In genomic region chr1:193242863-193243262, GRCm38 (mm10) we compare ENCODE assay signal across 14 mouse cellular contexts. TPM values are rescaled to one million over a fixed set of nuclear protein-coding genes. Genes with fewer than 3 reads are reported as not detected.
DNase-seq lines count a peak whose midpoint lies in the region; ATAC-seq lines count a peak whose summit lies in the region.
"Had no signal": no experiment of that assay in that cellular context is flagged by ENCODE, and none has a peak within 500 bp of the region (broad histone marks: within the 10 kb centered on the region; RNA-seq: fewer than 3 reads in every experiment).

No protein-coding gene starts in this region.

- DNase-seq in cerebellum, adult 9-11 months, result peak; percentile 33
- no peak for DNase-seq in cerebellum, adult 11-12 months
- DNase-seq in heart, postnatal 36 days, result no peak
- DNase-seq in 416B (ENCODE audit: low read depth), result peak; percentile 41
- DNase-seq in lung, postnatal 4 days, result peak; percentile 34 to 37
- DNase-seq in frontal cortex, postnatal 10 days (ENCODE audit: low spot score in 2 of 2), result no peak
- no peak for DNase-seq in midbrain, embryonic 10.5 days (ENCODE audit: low spot score)
- DNase-seq: kidney, adult 8-10 months had no signal

- peak overlapping the region; percentile 85 for H3K27ac ChIP-seq in heart, embryonic 13.5 days (replicated peaks)
- no peak overlapping the region for H3K27ac ChIP-seq in midbrain, embryonic 10.5 days (replicated peaks)
- H3K27ac ChIP-seq: hindbrain, embryonic 13.5 days had no signal

- no peak overlapping the region for H3K4me2 ChIP-seq in heart, embryonic 13.5 days
- H3K4me2 ChIP-seq: hindbrain, embryonic 13.5 days; limb, embryonic 15.5 days; midbrain, embryonic 11.5 days had no signal

- H3K4me3 ChIP-seq in heart, embryonic 13.5 days, result no peak overlapping the region
- no peak overlapping the region for H3K4me3 ChIP-seq in midbrain, embryonic 10.5 days
- H3K4me3 ChIP-seq: hindbrain, embryonic 13.5 days; limb, embryonic 15.5 days had no signal

- no peaks in the 10 kb centered on the region for H3K36me3 ChIP-seq in heart, embryonic 13.5 days
- no peaks in the 10 kb centered on the region for H3K36me3 ChIP-seq in midbrain, embryonic 10.5 days
- H3K36me3 ChIP-seq: hindbrain, embryonic 13.5 days; limb, embryonic 15.5 days had no signal

- ATAC-seq in heart, embryonic 13.5 days (ENCODE audit: extremely low read depth, insufficient number of reproducible peaks, low FRiP score, low TSS enrichment), result no peak

- 62% methylated on average over 4 of the region's 4 CpGs for WGBS in heart, embryonic 13.5 days
- 58% methylated on average over 4 of the region's 4 CpGs for WGBS in midbrain, embryonic 10.5 days

- H3K27me3 ChIP-seq in heart, embryonic 13.5 days (replicated peaks), result no peaks in the 10 kb centered on the region
- no peaks in the 10 kb centered on the region for H3K27me3 ChIP-seq in midbrain, embryonic 10.5 days (ENCODE audit: low read depth, poor library complexity, severe bottlenecking)
- H3K27me3 ChIP-seq: hindbrain, embryonic 13.5 days; limb, embryonic 15.5 days had no signal

- H3K4me1 ChIP-seq in heart, embryonic 13.5 days, result peaks cover 21% of the 10 kb centered on the region
- no peaks in the 10 kb centered on the region; the same call in 1 of the 2 replicates for H3K4me1 ChIP-seq in midbrain, embryonic 10.5 days
- H3K4me1 ChIP-seq: hindbrain, embryonic 13.5 days; limb, embryonic 15.5 days had no signal

- no peak overlapping the region for H3K9ac ChIP-seq in heart, embryonic 13.5 days
- H3K9ac ChIP-seq: hindbrain, embryonic 13.5 days; limb, embryonic 15.5 days had no signal

- H3K9me3 ChIP-seq in heart, embryonic 13.5 days, result no peaks in the 10 kb centered on the region
- no peaks in the 10 kb centered on the region for H3K9me3 ChIP-seq in midbrain, embryonic 10.5 days (replicated peaks)
- H3K9me3 ChIP-seq: hindbrain, embryonic 13.5 days; limb, embryonic 15.5 days had no signal

- intact Hi-C loops in heart, postnatal 36 days (cut with DNase I), result no loop called here

RNA-seq across cellular contexts. Expression of gene Hsd11b1, which starts 21.0 kb away (rescaled TPM):
- 1.3 and 1.9 TPM in 2 replicates for polyA plus RNA-seq in heart, embryonic 13.5 days (2015; fragmentation: Nextera tagmentation; extraction: Ambion mirVana)
- total RNA-seq in heart, postnatal 36 days (2021), result 10 to 100 TPM in 1 of 2 experiments, 1 to 10 TPM in 1; 8.6 to 13.2 TPM
- 0.09 TPM in 1 of 2 replicates, not detected in the other for polyA plus RNA-seq in midbrain, embryonic 10.5 days (2016; fragmentation: Nextera tagmentation; extraction: Ambion mirVana)
- total RNA-seq: MEL had no signal
- polyA plus RNA-seq: hindbrain, embryonic 13.5 days; midbrain, embryonic 11.5 days; neural tube, embryonic 11.5 days had no signal

RNA-seq across cellular contexts. Expression of gene G0s2, which starts 30.2 kb away (rescaled TPM):
- 50.8 and 60.1 TPM in 2 replicates for polyA plus RNA-seq in heart, embryonic 13.5 days (2015; fragmentation: Nextera tagmentation; extraction: Ambion mirVana)
- total RNA-seq in heart, postnatal 36 days (2021), result 10 to 100 TPM; 53.6 to 57.8 TPM
- 9.0 and 10.3 TPM in 2 replicates for polyA plus RNA-seq in midbrain, embryonic 10.5 days (2016; fragmentation: Nextera tagmentation; extraction: Ambion mirVana)
- total RNA-seq: MEL had no signal

RNA-seq across cellular contexts. Expression of gene Lamb3, which starts 35.4 kb away (rescaled TPM):
- polyA plus RNA-seq in heart, embryonic 13.5 days (2015; fragmentation: Nextera tagmentation; extraction: Ambion mirVana), result 2.3 and 2.5 TPM in 2 replicates
- total RNA-seq in heart, postnatal 36 days (2021), result 10 to 100 TPM; 10.2 to 13.0 TPM
- 0.09 and 0.17 TPM in 2 replicates for polyA plus RNA-seq in midbrain, embryonic 10.5 days (2016; fragmentation: Nextera tagmentation; extraction: Ambion mirVana)
- polyA plus RNA-seq: midbrain, embryonic 11.5 days had no signal

RNA-seq across cellular contexts. Expression of gene Traf3ip3, which starts 41.4 kb away (rescaled TPM):
- 1.3 and 1.4 TPM in 2 replicates for polyA plus RNA-seq in heart, embryonic 13.5 days (2015; fragmentation: Nextera tagmentation; extraction: Ambion mirVana)
- total RNA-seq in heart, postnatal 36 days (2021), result 1 to 10 TPM; 1.2 to 1.9 TPM
- 1.2 and 1.9 TPM in 2 replicates for polyA plus RNA-seq in midbrain, embryonic 10.5 days (2016; fragmentation: Nextera tagmentation; extraction: Ambion mirVana)

Comparison
In these comparisons a context has a peak if more than half of its experiments do, and no peak if none do; other contexts are left out.
1. DNase-seq: peak in cerebellum, adult 9-11 months (single experiment), 416B (single experiment) and lung, postnatal 4 days (2 of 2); none in cerebellum, adult 11-12 months (single experiment), heart, postnatal 36 days (0 of 2), frontal cortex, postnatal 10 days (0 of 2) and midbrain, embryonic 10.5 days (single experiment).